In the genomic region with DNA sequence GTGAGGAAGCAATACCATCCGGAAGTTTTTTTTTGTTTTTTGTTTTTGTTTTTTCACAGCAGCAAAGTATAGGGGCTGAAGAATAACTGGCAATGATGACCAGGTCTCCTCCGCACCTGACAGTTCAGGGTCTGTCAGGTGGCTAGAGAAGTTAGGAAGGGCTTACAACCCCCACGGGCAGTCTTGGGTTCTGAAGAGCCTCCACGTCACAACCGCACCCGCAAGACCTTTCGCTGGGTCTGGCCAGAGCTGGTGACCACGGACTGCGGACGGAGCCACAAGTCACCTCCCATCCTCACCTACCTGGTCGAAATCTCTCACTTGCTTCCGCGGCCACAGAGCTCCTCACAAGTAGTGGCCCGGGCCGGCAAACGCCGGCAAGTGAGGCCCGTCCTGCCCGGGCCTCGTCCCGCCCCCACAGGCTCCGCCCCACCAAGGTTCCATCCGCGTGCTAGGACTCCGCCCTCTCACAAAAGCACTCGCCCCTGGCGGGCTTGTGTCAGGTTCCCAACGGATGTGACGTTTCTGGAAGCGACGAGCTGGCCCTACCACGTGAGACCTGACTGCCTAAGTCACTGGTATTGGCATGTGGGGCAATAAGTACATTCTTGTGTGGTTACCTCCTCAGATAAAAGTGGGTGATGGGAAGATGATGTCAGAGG, we compare ENCODE assay signal across 8 mouse cellular contexts. TPM values are rescaled to one million over a fixed set of nuclear protein-coding genes. Genes with fewer than 3 reads are reported as not detected.
A peak's percentile ranks its signal among the peaks of the same experiment; 100 is the strongest.
DNase-seq lines count a peak whose midpoint lies in the region; ATAC-seq and TF ChIP-seq lines count a peak whose summit lies in the region.

Gene Ubl4a (minus strand): TSS at position 331 of the 662 bp plus-strand sequence.
Gene Slc10a3 (minus strand): TSS at position 462 of the 662 bp plus-strand sequence.

- peak; percentile 95 for ATAC-seq in CD4-positive, CD25-positive, alpha-beta regulatory T cell, adult 4 months
- peak; percentile 95 for ATAC-seq in heart, embryonic 12.5 days (ENCODE audit: insufficient number of reproducible peaks, low FRiP score)
- peak; percentile 92 for ATAC-seq in kidney, postnatal 0 days (replicated peaks; ENCODE audit: low FRiP score, low read depth)
- peak; percentile 99 for ATAC-seq in monocyte, adult 5-6 weeks (replicated peaks; ENCODE audit: insufficient number of reproducible peaks, low FRiP score, low TSS enrichment, poor library complexity, severe bottlenecking)

- DNase-seq in c-Kit-negative CD71-positive TER-119-positive erythroid progenitor cells, embryonic 14.5 days (ENCODE audit: low read depth, low spot score): peak; percentile 68
- peak; percentile 26 for DNase-seq in fat pad, adult 2 months (ENCODE audit: extremely low read depth, low read depth, low spot score)
- peak; percentile 89 for DNase-seq in kidney, postnatal 0 days (ENCODE audit: low spot score)
- peak; percentile 90 for DNase-seq in liver, adult 2 months (ENCODE audit: extremely low read depth, low read depth, low spot score)
- peak; percentile 95 for DNase-seq in splenic B cell, adult 2 months (ENCODE audit: low read depth, low spot score)

- H3K4me3 ChIP-seq in heart, embryonic 12.5 days: peak within 1 kb of the TSS; percentile 56
- peak within 1 kb of the TSS; percentile 37 for H3K4me3 ChIP-seq in kidney, postnatal 0 days (replicated peaks; ENCODE audit: low read depth, low read length)
- peak within 1 kb of the TSS; percentile 80 for H3K4me3 ChIP-seq in liver, adult 2 months (ENCODE audit: insufficient read depth, low read depth, low read length)

- no peaks in the 10 kb centered on the region for H3K79me2 ChIP-seq in liver, adult 2 months (ENCODE audit: control insufficient read depth, insufficient read depth, low read length)

- H3K4me1 ChIP-seq in heart, embryonic 12.5 days (replicated peaks): 0 out of 2 replicates have a peak, but pooled peaks cover 3% of the 10 kb centered on the region
- no peaks in the 10 kb centered on the region for H3K4me1 ChIP-seq in kidney, postnatal 0 days (replicated peaks; ENCODE audit: insufficient read depth, low read length)
- H3K4me1 ChIP-seq in liver, adult 2 months (ENCODE audit: control insufficient read depth, insufficient read depth, low read length): peaks cover 3% of the 10 kb centered on the region; the same call in 1 of the 2 replicates

- H3K9ac ChIP-seq in heart, embryonic 12.5 days: peak within 1 kb of the TSS; percentile 72
- peak within 1 kb of the TSS; percentile 51 for H3K9ac ChIP-seq in kidney, postnatal 0 days (ENCODE audit: low read depth, low read length)
- H3K9ac ChIP-seq in liver, adult 2 months (ENCODE audit: low read depth, low read length): peak within 1 kb of the TSS; percentile 79

- H3K27ac ChIP-seq in heart, embryonic 12.5 days (ENCODE audit: poor library complexity, severe bottlenecking): no peak within 1 kb of the TSS
- H3K27ac ChIP-seq in kidney, postnatal 0 days: no peak within 1 kb of the TSS
- peak within 1 kb of the TSS; percentile 29 for H3K27ac ChIP-seq in liver, adult 2 months (replicated peaks; ENCODE audit: insufficient read depth, low read depth, low read length)

- no peak for TF ChIP-seq CTCF in kidney, postnatal 0 days (IDR thresholded peaks at IDR 0.05; ENCODE audit: low read depth)
- no peak for TF ChIP-seq CTCF in liver, adult 2 months (IDR thresholded peaks at IDR 0.05; ENCODE audit: low read depth, low read length)

- peaks cover 12% of the 10 kb centered on the region; the same call in 1 of the 2 replicates for H3K36me3 ChIP-seq in heart, embryonic 12.5 days
- no peaks in the 10 kb centered on the region for H3K36me3 ChIP-seq in kidney, postnatal 0 days (ENCODE audit: insufficient read depth, low read length)
- H3K36me3 ChIP-seq in liver, adult 2 months (ENCODE audit: control insufficient read depth, insufficient read depth, low read length): no peaks in the 10 kb centered on the region
- H3K36me3 ChIP-seq in splenic B cell, adult 2 months (ENCODE audit: control insufficient read depth, insufficient read depth, low read length, poor library complexity, severe bottlenecking): no peaks in the 10 kb centered on the region

- peak within 1 kb of the TSS; percentile 71 for H3K4me2 ChIP-seq in heart, embryonic 12.5 days
- H3K4me2 ChIP-seq in kidney, postnatal 0 days (ENCODE audit: low read length): peak within 1 kb of the TSS; percentile 65

- H3K27me3 ChIP-seq in heart, embryonic 12.5 days (replicated peaks): no peaks in the 10 kb centered on the region
- no peaks in the 10 kb centered on the region for H3K27me3 ChIP-seq in kidney, postnatal 0 days (ENCODE audit: insufficient read depth, low read length)
- H3K27me3 ChIP-seq in liver, adult 2 months (ENCODE audit: control insufficient read depth, insufficient read depth, low read length): no peaks in the 10 kb centered on the region
- no peaks in the 10 kb centered on the region for H3K27me3 ChIP-seq in splenic B cell, adult 2 months (ENCODE audit: control insufficient read depth, insufficient read depth, low read length, poor library complexity, severe bottlenecking)

- H3K9me3 ChIP-seq in heart, embryonic 12.5 days (replicated peaks): no peaks in the 10 kb centered on the region
- H3K9me3 ChIP-seq in kidney, postnatal 0 days (replicated peaks; ENCODE audit: low read length): no peaks in the 10 kb centered on the region

- TF ChIP-seq POLR2A in liver, adult 2 months (IDR thresholded peaks at IDR 0.05; ENCODE audit: extremely low read depth, insufficient read depth, low read length): peak; percentile 76; the same call in 1 of the 2 replicates

- 18% methylated on average over 32 of the region's 32 CpGs for WGBS in heart, embryonic 12.5 days
- WGBS in kidney, postnatal 0 days: 27% methylated on average over 32 of the region's 32 CpGs
- 1% methylated on average over 30 of the region's 32 CpGs for WGBS in liver, adult 2 months

RNA-seq across cellular contexts. Expression of gene Ubl4a, which starts in this region (rescaled TPM):
- 10 to 100 TPM; 60.0 to 78.5 TPM for polyA plus RNA-seq in CD4-positive, CD25-positive, alpha-beta regulatory T cell, adult 4 months (2017; shearing (Covaris generic))
- 57.4 and 58.2 TPM in 2 replicates for polyA plus RNA-seq in heart, embryonic 12.5 days (2016; fragmentation: Nextera tagmentation; extraction: Ambion mirVana)
- polyA plus RNA-seq in kidney, postnatal 0 days (2015; fragmentation: Nextera tagmentation; extraction: Ambion mirVana): 65.2 TPM in 2 replicates
- 14.0 and 17.0 TPM in 2 replicates for total RNA-seq in liver, adult 2 months (2014; rRNA removed)
- polyA plus RNA-seq in liver, adult 2 months (2012; rRNA removed): 29.2 and 33.6 TPM in 2 replicates
- total RNA-seq in monocyte, adult 5-6 weeks (2017): 3.6 to 12.2 TPM (median 10.0 TPM) in 3 replicates

RNA-seq across cellular contexts. Expression of gene Slc10a3, which starts in this region (rescaled TPM):
- 10 to 100 TPM; 21.5 to 34.2 TPM for polyA plus RNA-seq in CD4-positive, CD25-positive, alpha-beta regulatory T cell, adult 4 months (2017; shearing (Covaris generic))
- polyA plus RNA-seq in heart, embryonic 12.5 days (2016; fragmentation: Nextera tagmentation; extraction: Ambion mirVana): 13.5 and 13.7 TPM in 2 replicates
- polyA plus RNA-seq in kidney, postnatal 0 days (2015; fragmentation: Nextera tagmentation; extraction: Ambion mirVana): 23.4 and 24.1 TPM in 2 replicates
- total RNA-seq in liver, adult 2 months (2014; rRNA removed): 2.8 and 3.2 TPM in 2 replicates
- polyA plus RNA-seq in liver, adult 2 months (2012; rRNA removed): 6.3 and 8.4 TPM in 2 replicates
- 11.6 to 17.2 TPM (median 13.4 TPM) in 3 replicates for total RNA-seq in monocyte, adult 5-6 weeks (2017)

Comparison
In these comparisons a context has a peak if more than half of its experiments do, and no peak if none do; other contexts are left out.
1. DNase-seq: peak in every context shown above with its lines; median percentile 95 in splenic B cell, adult 2 months; 90 in liver, adult 2 months; 89 in kidney, postnatal 0 days; 68 in c-Kit-negative CD71-positive TER-119-positive erythroid progenitor cells, embryonic 14.5 days; 26 in fat pad, adult 2 months.